Mouse (Mus musculus) MEL (cell line): Measurements from ENCODE around the gene Casc3.

Experiments
- CTCF ChIP-seq, 3 experiments: IDR thresholded peaks in 2 of 3; conservative IDR thresholded peaks in 1 of 3; 2 replicates each; pipeline ENCODE4 v1.5.1; 2011 to 2012; ENCODE audit warnings: low read length in 3 of 3, low read depth in 2 of 3, mild to moderate bottlenecking in 2 of 3, improper control_type of control experiment in 1 of 3, inconsistent platforms in 1 of 3, mixed read lengths in 1 of 3, moderate library complexity in 1 of 3; ENCODE audit not compliant: control insufficient read depth in 1 of 3, insufficient read depth in 1 of 3, poor library complexity in 1 of 3, severe bottlenecking in 1 of 3
- NELFE ChIP-seq: IDR thresholded peaks from 2 replicates; pipeline ENCODE4 v1.6.1; 2011; ENCODE audit warnings: low read depth, low read length, improper control_type of control experiment
- POLR2A ChIP-seq, 2 experiments: IDR thresholded peaks; 2 replicates each; pipeline ENCODE4 v1.6.1; 2011 to 2012; ENCODE audit warnings: low read length in 2 of 2, mild to moderate bottlenecking in 2 of 2, control low read depth in 1 of 2, improper control_type of control experiment in 1 of 2, low read depth in 1 of 2, moderate library complexity in 1 of 2; ENCODE audit not compliant: control insufficient read depth in 1 of 2, insufficient read depth in 1 of 2, poor library complexity in 1 of 2
- POLR2AphosphoS5 ChIP-seq: IDR thresholded peaks from 2 replicates; pipeline ENCODE4 v1.6.1; 2012; ENCODE audit warnings: low read depth, borderline replicate concordance, mild to moderate bottlenecking, inconsistent platforms, low read length, moderate library complexity, mixed read lengths
- SMC3 ChIP-seq: IDR thresholded peaks from 2 replicates; pipeline ENCODE4 v1.6.1; 2011; ENCODE audit warnings: low read depth, low read length, improper control_type of control experiment

- TF ChIP-seq SMC3 (no peak), POLR2A (IDR thresholded peaks at IDR 0.05; ENCODE audit: control insufficient read depth in 1 of 2, insufficient read depth in 1 of 2, low read depth in 1 of 2, low read length in 2 of 2, poor library complexity in 1 of 2) (no peak), POLR2AphosphoS5 (no peak), NELFE (no peak), CTCF (IDR thresholded peaks at IDR 0.05 in 2 of 3, conservative IDR thresholded peaks at IDR 0.05 in 1 of 3; ENCODE audit: control insufficient read depth in 1 of 3, insufficient read depth in 1 of 3, low read depth in 2 of 3, low read length in 3 of 3, poor library complexity in 1 of 3, severe bottlenecking in 1 of 3) (no peak)
Measured at GRCm38 (mm10) chr11:98764091-98764490, 40.6 kb upstream of the Casc3 start.
